Mouse (Mus musculus): ENCODE data around the gene Ddx6.
"Not testable (repeated sequence)": the region's sequence is repeated elsewhere in the genome, so short reads cannot be mapped to it uniquely, and the experiment has no call there.

The Ddx6 gene

DNA sequence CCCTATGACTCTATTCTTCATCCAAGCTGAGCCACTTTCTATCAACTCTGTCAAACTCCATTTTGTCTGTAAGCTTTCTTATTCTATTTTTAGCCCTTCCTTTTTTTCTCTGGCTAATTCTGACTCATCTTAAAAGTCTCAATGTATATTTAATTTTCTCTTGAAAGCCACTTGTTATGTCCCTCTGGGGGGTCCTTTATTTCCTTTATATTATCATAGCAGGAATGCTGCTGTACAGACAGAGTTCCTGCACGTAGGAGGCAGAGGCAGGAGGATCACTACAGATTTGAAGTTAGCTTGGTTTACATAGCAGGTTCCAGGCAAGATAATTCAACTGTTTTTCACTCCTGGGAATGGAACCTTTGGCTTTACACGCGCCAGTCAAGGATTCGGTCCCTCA lies 11.5 kb upstream of the Ddx6 start:
- DNase-seq (ENCODE audit: low read depth in 2 of 2, low spot score in 2 of 2): no peak

DNA sequence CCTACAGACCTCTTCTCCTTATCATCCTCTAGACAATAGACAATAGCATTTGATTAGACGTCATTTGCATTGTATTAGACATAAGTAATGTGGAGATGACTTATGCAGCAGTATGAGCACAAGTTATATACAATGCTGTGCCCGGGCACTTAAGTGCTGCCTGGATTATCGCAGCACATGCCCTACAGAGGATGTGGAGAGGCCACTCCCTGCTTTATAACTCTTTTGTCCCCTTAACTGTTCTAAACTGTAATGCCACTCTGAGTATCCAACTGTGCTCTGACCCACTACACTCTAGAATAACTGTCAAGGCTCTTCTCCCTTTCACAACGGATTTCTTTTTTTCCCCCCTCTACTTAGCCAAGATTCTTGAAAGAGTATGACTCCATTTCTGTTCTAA lies 10.8 kb upstream of the Ddx6 start:
- DNase-seq (ENCODE audit: low read depth in 2 of 2, low spot score in 2 of 2): no peak

DNA sequence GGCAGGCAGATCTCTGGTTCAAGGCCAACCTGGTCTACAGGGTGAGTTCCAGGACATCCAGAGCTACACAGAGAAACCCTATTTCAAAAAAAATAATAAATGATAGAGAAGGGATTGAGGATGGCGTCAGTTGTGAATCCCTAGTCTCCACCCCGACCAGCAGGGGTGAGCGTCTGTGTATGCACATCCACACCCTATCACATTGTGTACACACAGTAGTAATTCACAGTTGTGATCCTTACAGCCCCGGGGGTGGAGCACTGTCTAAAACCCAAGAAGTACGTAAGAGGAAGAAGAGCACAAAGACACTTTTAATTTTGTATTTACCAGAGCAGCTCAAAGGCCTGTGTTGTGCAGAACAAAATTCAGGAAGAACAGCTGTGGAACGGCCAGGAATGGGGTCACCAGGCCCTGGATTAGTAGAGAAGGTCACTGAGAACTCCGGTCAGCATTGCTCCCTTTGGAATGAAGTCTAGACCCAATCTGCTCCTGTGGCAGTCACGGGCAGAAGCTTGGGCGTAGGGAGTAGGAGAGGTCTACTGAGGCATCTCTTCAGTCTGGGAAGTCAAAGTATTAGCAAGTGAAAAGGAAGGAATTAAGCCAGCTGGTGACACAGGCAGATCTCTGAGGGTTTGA lies 9.7 kb upstream of the Ddx6 start:
- no peak for DNase-seq (ENCODE audit: low read depth in 2 of 2, low spot score in 2 of 2)

DNA sequence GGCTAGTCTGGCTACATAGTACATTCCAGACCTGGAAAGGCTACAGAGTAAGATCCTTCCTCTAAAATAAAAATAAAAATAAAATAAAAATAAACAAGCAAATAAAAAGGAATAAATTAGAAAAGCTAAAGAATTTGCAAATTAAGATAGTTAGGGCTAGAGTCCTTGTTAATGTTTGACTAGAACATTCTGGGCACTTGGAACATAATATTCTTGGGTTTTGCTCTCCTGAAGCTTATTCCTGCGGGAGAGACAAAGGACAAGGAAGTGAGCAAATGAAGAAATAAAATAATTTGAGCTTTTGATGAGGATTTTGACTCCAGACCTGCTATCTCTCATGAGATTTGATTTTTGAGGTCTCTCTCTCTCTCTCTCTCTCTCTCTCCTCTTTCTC lies 9.2 kb upstream of the Ddx6 start:
- no peak for DNase-seq (ENCODE audit: low read depth in 2 of 2, low spot score in 2 of 2)

DNA sequence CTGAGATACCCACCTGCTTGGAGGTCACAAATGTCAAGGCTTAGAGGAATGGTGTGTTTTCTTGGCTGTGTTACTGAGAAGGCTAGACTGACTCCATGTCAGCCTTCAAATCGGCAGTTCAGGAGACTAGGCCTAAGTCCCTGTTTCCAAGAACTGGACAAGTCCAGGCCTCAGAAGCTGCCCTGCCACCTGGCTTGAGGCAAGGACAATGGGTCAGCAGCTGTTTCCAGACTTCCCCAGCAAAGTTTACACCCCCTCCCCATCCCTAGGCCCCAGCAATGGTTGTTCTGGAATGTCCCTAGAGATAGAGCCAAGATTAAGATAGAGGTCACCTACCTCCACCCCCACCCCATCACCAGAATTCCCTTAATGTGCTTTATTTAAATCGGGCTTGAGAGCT lies 7.0 kb upstream of the Ddx6 start:
- no peak for DNase-seq (ENCODE audit: low read depth in 2 of 2, low spot score in 2 of 2)

DNA sequence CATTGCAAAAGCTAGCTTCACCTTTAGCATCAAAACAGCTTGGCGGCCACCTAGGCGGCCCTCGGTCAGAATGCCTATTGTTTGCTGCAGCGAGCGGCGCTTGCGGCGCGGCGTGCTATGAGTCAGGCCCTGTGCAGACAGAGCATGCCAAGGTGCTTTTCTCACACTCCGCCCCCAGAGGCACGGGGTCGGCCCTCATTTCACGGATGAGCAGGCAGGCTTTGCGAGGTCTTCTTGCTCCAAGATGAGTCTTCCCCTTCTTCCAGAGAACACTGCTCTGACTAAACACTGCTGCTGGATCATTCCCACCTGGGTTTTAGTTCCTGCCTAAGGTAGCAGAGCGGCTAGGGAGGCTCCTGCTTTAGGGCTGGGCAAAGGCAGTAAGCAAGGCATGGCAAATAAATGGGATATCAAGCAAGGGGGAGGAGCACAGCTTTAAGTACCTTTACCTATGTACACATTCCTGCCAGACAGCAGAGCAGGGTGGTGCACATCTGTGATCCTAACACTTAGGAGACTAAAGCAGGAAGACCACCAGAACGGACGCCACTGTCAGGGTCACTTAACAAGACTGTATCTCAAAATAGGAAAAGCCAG lies 5.7 kb upstream of the Ddx6 start:
- DNase-seq (ENCODE audit: low read depth in 2 of 2, low spot score in 2 of 2): no peak

DNA sequence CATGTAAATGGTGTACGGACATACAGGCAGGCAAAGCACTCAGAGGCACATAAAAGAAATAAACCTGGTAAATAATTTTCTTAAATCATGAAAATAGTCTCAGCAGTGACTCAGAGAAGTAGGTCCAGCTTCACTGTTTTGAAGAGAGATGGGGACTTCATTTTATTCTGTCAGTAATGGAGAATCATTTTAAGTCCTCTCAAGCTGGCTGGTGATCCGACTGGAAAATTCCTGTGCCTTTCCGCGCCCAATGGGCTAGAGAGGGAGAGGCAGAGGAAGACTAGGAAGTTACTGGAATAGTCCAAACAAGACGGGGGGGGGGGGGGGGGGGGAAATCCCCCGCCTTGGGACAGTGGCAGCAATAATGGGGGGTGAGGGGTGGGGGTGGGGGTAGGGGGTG lies 5.1 kb upstream of the Ddx6 start:
- no peak for DNase-seq (ENCODE audit: low read depth in 2 of 2, low spot score in 2 of 2)

DNA sequence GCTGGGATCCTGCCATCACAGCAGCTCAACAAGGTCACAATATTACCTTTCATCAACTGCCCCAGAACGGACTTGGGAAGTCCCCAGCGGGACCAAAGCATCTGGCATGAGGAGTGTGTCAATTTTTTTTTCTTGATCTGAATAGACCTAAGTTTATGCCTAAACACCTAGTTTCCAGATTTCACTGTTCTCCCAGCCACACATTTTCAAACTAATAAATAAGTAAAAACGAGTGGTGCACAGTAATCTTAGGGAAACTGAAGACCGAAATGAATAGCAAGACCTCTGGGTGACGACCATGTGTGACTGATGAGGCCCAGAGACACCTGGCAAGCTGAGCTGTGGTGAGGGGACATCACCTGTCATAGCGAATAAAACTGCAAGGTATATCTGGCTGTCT lies 3.9 kb upstream of the Ddx6 start:
- no peak for DNase-seq (ENCODE audit: low read depth in 2 of 2, low spot score in 2 of 2)

DNA sequence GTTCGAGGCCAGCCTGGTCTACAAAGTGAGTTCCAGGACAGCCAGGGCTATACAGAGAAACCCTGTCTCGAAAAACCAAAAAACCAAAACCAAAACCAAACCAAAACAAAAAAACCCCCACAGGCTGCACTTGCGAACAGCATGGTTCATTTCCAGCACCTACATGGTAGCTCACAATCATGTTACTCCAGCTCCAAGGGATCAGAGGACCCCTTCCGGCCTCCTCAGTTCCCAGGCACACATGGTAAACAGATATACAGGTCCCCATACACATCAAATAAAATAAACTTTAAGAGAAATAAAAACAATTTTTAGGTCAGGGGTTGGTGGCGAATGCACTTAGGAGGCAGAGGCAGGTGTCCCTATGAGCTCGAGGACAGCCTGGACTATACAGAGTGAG lies 1.9 kb upstream of the Ddx6 start:
- peak in 1 of 2 experiments; percentile 31 for DNase-seq (ENCODE audit: low read depth in 2 of 2, low spot score in 2 of 2)

DNA sequence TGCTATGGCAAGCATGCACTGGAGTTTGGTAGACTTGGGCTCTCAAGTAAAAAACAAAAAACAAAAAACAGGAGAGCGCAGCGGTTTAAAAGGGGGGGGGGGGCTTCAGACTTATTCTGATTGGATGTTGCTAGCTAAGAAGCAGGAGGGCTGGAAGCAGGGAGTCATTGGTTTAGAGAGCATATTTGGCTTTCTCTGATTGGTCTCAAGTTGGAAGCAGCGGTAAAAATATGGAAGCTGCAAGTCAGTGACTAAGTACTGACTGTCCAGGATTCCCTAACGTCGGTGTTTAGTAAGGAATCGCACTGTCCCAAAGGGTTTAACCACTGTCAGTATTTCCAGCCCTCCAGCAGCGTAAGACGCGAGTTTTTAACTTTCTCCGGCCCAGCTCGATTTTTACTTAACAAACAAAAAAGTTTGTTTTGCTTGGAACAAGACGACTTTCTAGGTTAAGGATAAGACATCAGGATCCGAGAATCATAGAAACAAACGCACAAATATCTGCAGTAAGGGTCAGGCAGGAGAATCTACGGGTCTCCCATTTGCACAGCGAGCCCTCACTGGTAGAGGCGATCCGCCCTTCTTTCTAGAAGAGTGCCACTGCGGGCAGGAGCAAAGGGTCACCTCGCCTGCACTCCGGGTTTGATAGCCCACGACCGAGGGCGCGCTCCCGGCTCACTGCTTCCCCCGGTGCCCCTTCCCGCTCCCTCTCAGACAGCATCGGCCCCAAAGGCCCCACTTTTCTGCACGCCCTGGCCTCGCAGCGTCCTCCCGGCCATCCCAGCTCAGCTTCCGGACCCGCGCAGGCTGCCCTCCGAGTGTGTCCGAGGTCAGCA lies 1.0 kb upstream of the Ddx6 start:
- peak in 1 of 2 experiments; percentile 54 for DNase-seq (ENCODE audit: low read depth in 2 of 2, low spot score in 2 of 2)

DNA sequence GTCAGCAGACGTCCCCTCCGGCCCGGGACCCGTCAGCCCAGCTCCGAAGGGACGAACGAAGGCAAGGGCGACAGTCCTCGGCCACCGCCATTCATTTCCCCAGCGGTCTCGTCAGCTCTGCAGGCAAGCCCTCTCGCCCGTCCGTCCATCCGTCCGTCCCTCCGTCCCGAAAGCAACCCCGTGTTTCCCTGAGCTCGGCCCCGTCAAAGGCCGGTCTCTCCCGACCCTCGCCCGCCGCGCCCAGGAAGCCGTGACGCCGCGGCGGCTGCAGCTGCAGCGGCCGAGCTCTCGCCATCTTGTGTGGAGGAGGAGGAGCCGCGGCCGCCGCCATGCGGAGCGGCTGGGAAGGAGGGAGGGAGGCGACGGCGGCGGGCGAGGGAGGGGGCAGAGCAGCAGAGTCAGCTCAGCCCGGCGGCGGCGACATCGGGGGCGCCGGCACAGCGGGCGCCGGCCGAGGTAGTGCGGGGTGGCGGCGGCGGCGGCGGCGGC lies 358 bp upstream of the Ddx6 start:
- peak; percentile 61 to 71 for DNase-seq (ENCODE audit: low read depth in 2 of 2, low spot score in 2 of 2)

DNA sequence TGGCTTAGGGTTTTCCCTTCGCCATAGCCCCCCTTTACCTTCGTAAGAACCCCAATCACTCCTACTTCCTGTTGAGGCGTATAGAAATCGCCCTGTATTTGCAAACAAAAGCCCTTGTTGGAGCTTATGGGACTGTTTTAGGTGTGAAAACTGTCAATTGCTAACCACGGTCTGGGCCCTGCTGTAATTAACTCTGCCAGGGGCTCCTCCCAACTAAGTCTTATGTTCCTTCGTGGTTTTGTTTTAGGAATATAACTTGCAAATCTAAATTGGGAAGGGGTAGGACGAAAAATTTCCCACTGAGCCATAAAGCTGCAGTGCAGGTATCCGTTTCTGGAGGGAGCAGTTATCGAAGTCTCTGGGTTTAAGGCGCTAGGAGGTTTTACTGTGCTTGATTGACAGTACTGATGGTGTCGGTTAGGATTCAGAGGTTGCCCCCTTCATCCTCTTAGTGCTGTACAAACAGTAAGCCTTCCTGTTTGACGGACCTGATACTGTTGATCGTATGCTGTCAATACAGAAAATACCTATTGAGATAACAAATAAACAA lies 999 bp downstream of the Ddx6 start:
- peak in 1 of 2 experiments; percentile 32 for DNase-seq (ENCODE audit: low read depth in 2 of 2, low spot score in 2 of 2)

DNA sequence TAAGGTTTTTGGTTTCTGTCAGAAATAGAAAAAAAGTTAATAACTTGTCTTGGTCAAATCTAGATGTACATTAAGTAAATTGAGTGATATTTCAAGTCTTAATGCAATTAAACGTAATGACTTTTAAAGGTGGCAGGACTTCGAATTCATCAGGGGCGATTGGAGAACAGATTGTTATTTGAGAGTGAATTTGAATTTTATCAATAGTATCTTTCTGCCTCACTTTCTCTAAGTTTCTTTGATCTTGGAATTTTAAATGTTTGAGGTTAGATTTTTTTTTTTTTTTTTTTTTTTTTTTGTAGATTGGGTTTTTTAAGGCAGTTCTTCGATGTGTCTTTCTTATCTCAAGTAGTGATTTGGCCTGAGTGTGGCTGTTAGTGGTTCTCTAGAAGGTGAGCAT lies 2.0 kb downstream of the Ddx6 start:
- no peak for DNase-seq (ENCODE audit: low read depth in 2 of 2, low spot score in 2 of 2)

DNA sequence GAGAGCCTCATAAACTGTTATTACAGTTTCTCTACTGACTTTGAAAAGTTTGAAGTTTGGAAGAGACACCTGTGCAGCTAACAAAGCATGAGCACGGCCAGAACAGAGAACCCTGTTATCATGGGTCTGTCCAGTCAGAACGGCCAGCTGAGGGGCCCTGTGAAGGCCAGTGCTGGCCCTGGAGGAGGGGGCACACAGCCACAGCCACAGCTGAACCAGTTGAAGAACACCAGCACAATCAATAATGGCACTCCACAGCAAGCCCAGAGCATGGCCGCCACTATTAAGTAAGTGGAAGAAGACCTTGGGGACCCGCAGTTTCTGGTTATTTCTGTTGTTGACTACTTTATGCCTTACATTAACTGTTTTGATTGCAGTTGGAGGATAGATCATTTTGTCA lies 2.6 kb downstream of the Ddx6 start:
- DNase-seq (ENCODE audit: low read depth in 2 of 2, low spot score in 2 of 2): no peak

DNA sequence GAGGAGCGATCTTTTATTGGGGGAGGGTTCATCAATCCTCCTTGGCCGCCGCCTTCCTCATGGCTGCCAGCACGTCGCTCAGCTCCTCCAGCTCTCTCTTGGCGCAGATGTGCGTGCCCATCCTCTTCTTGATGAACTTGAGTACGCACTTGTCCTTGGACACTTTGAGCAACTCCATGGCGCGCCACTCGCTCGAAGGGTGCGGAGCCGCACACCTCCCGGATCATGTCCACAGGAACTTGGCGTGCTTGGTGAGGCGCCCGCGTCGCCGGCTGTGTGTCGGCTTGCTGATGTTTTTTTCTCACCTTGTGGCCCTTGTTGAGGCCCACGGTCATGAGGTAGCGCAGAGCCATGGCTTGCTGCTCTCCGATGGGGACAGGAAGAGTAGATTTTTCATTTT lies 5.7 kb downstream of the Ddx6 start:
- DNase-seq (ENCODE audit: low read depth in 2 of 2, low spot score in 2 of 2): no peak

DNA sequence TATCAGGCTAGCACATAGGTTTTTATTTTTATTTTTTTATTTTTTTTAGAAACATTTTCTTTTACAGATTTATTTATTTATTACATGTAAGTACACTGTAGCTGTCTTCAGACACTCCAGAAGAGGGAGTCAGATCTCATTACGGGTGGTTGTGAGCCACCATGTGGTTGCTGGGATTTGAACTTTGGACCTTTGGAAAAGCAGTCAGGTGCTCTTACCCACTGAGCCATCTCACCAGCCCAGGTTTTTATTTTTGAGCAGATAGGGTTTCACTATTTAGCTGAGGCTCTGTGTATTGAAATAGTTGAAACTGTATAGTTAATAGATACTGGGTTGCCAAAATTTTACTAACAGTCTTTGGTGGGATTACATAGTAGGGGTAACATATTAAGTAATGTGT lies 8.4 kb downstream of the Ddx6 start:
- DNase-seq (ENCODE audit: low read depth in 2 of 2, low spot score in 2 of 2): not testable (repeated sequence)

DNA sequence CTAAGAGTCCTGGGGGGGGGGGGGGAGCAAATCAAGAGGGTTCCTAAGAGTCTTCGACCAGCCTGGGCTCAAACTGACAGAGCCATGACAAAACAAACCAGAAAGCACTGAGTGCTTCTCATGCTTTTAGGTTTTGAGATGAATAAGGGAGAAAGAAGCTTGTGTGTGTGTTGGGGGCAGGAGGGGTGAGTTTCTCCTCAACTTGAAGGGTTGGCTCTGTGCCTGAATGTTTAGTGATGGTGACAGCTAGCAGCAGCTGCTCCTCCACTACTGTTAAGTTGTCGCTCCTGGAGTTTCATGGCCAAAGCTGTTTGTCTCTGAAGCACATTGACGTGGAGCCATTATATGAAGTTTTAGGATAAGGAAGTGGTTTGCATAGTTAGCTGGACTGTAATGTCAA lies 16.4 kb downstream of the Ddx6 start:
- no peak for DNase-seq (ENCODE audit: low read depth in 2 of 2, low spot score in 2 of 2)

DNA sequence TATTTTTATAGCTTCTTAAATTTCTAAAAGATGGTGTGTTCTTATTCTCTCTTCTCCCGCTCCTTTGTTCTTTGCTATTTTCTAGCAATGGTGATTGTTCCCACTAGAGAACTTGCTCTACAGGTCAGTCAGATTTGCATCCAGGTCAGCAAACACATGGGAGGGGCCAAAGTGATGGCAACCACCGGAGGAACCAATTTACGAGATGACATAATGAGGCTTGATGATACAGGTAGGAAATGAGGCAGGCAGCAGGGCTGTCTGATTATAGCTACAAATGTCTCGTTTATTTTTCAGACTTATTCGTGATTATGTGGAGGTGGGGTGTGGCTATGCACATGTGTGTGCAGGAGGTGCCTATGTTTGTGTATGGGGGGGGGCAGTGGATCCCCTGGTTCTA lies 19.7 kb downstream of the Ddx6 start:
- DNase-seq (ENCODE audit: low read depth in 2 of 2, low spot score in 2 of 2): no peak

DNA sequence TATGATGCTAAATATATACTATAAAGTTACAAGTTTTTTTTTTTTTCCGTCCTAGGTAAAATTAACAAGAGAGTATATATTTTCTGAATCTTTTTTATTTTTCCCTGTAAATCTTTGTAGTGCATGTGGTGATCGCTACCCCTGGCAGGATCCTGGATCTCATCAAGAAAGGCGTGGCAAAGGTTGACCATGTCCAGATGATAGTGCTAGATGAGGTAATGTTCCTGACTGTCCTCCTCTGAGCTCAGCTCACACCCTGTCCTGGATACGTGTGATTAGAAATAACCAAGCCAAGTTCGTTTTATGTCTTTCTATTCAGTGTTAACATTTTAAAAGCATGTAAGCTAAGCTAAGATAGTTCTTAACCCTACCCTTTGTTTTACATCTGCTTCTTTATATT lies 21.6 kb downstream of the Ddx6 start:
- DNase-seq (ENCODE audit: low read depth in 2 of 2, low spot score in 2 of 2): no peak

DNA sequence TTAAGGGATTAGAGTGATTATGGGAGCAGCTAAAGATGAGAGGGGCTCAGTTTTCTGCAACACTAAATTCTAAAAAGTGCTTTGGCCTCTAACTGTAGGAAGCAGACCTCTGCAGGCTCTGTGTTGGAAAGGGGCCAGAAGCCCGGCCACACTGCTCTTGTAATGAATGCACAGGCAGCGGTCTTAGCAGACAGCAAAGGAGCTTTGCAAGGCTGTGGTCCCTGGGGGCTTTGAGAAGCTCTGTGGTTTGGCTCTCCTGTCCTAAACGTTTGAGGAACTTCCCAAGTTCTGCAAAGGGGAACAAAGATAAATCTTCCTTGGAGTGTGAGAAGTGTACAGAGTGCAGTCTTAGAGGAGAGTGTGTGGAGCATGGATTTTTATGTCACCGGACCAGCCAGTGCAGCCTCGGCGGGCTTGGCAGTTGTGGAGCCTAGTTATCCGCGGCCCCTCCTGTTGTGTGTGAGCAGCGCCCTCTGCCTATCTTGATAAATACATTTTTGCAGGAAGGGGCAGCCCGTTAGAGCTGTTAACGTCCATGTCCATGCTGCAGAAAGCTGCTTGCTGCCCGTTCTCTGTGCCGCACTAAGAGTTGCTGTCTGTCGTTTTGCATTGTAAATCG lies 33.0 kb downstream of the Ddx6 start:
- no peak for DNase-seq (ENCODE audit: low read depth in 2 of 2, low spot score in 2 of 2)

DNA sequence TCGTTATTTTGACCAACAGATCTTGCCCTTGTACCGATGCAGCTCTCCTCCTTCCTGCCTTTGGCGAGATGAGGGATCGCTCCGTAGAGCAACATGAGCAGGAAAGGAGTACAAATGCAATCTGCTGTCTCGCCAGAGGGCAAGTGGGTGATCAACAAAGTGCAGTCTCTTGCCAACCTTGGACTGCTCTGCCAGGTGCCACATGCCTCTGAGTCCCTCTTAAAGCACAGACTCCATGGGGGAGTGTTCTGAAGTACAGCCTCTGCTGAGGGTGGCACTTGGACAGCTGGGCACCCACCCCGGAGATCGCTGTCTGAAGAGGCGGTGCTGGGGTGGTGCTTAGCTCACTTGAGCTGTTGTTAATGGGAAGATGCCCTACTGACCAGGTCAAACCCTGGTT lies 34.0 kb downstream of the Ddx6 start:
- not testable (repeated sequence) for DNase-seq (ENCODE audit: low read depth in 2 of 2, low spot score in 2 of 2)

DNA sequence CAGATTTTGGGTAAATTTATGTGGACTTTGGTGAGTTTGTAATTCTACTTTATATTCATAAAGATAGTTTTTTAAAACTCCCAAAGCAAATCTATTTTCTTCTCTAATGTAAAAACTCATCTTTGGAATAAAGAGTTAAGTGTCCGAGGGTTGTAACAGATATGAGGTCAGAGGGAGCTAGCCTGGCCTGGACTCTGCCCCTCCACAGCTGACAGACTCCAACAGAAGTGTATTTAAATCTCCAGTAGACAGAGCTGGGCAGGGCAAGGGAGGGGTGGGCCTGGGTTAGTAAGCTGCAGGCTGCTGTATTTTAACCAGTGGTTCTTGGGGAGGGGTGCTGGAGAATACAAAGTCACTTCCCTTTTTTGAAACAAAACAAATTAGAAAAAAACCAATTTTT lies 35.3 kb downstream of the Ddx6 start:
- DNase-seq (ENCODE audit: low read depth in 2 of 2, low spot score in 2 of 2): not testable (repeated sequence)
